Mouse (Mus musculus) layer of hippocampus, adult 11-12 months (tissue): ENCODE results near the gene Pin1.
"Not testable (repeated sequence)": the region's sequence is repeated elsewhere in the genome, so short reads cannot be mapped to it uniquely, and the experiment has no call there.

Source experiments
- DNase-seq: peaks from one replicate; pipeline ENCODE4 v3.0.0; 2022; ENCODE audit warnings: low spot score

Pin1 gene

GRCm38 (mm10) chr9:20662325-20662724 lies 10.4 kb downstream of the Pin1 start:
- DNase-seq: peak; percentile 73

GRCm38 (mm10) chr9:20662874-20663273 lies 11.0 kb downstream of the Pin1 start:
- no peak for DNase-seq

- DNase-seq: peak; percentile 72
Observed at GRCm38 (mm10) chr9:20663956-20664355, 12.1 kb downstream of the Pin1 start.

- peak; percentile 67 for DNase-seq
Observed at GRCm38 (mm10) chr9:20664366-20664765, 12.5 kb downstream of the Pin1 start.

GRCm38 (mm10) chr9:20664982-20665637 lies 13.2 kb downstream of the Pin1 start:
- DNase-seq: no peak

- DNase-seq: no peak
Observed at GRCm38 (mm10) chr9:20665925-20666324, 14.0 kb downstream of the Pin1 start.

GRCm38 (mm10) chr9:20666510-20667034 lies 14.7 kb downstream of the Pin1 start:
- DNase-seq: no peak

- DNase-seq: no peak
Observed at GRCm38 (mm10) chr9:20668065-20668464, 16.2 kb downstream of the Pin1 start.

- DNase-seq: no peak
Observed at GRCm38 (mm10) chr9:20672047-20672446, 20.2 kb downstream of the Pin1 start.

- no peak for DNase-seq
Observed at GRCm38 (mm10) chr9:20677892-20678291, 26.0 kb downstream of the Pin1 start.

GRCm38 (mm10) chr9:20680378-20680958 lies 28.6 kb downstream of the Pin1 start:
- no peak for DNase-seq

GRCm38 (mm10) chr9:20681546-20682388 lies 29.9 kb downstream of the Pin1 start:
- no peak for DNase-seq

GRCm38 (mm10) chr9:20682389-20682722 lies 30.5 kb downstream of the Pin1 start:
- no peak for DNase-seq

GRCm38 (mm10) chr9:20685081-20685861 lies 33.4 kb downstream of the Pin1 start:
- DNase-seq: peak; percentile 42

- no peak for DNase-seq
Observed at GRCm38 (mm10) chr9:20689403-20689802, 37.5 kb downstream of the Pin1 start.

- no peak for DNase-seq
Observed at GRCm38 (mm10) chr9:20689913-20690312, 38.0 kb downstream of the Pin1 start.

GRCm38 (mm10) chr9:20690449-20690848 lies 38.6 kb downstream of the Pin1 start:
- DNase-seq: not testable (repeated sequence)

GRCm38 (mm10) chr9:20692863-20693262 lies 41.0 kb downstream of the Pin1 start:
- DNase-seq: no peak

- no peak for DNase-seq
Observed at GRCm38 (mm10) chr9:20694721-20695235, 42.9 kb downstream of the Pin1 start.

- no peak for DNase-seq
Observed at GRCm38 (mm10) chr9:20696107-20696712, 44.3 kb downstream of the Pin1 start.

- no peak for DNase-seq
Observed at GRCm38 (mm10) chr9:20697466-20697865, 45.6 kb downstream of the Pin1 start.
